Mouse (Mus musculus) heart, adult 2 months (tissue): Measurements from ENCODE around the gene Mmab. TPM values are rescaled to one million over a fixed set of nuclear protein-coding genes. Genes with fewer than 3 reads are reported as not detected.

Experiments used
- DNase-seq, 2 experiments: peaks; one replicate each; pipeline ENCODE4 v3.0.0; 2021
- H3K27ac ChIP-seq: fragments of 200-600 bp; 2 replicates; pipeline ENCODE4 v1.8.1; 2022
- H3K27me3 ChIP-seq: fragments of 200-500 bp; 2 replicates; pipeline ENCODE4 v1.6.1; 2012; ENCODE audit warnings: mild to moderate bottlenecking, low read length, inconsistent platforms, mixed read lengths; ENCODE audit not compliant: control insufficient read depth, insufficient read depth
- H3K36me3 ChIP-seq: fragments of 200-500 bp; 2 replicates; pipeline ENCODE4 v1.6.1; 2012; ENCODE audit warnings: low read length, inconsistent platforms; ENCODE audit not compliant: control insufficient read depth, insufficient read depth
- H3K4me1 ChIP-seq: fragments of 200-500 bp; 2 replicates; pipeline ENCODE4 v1.6.1; 2011; ENCODE audit warnings: low read length; ENCODE audit not compliant: control insufficient read depth, insufficient read depth
- H3K4me3 ChIP-seq: fragments of 200-600 bp; 2 replicates; pipeline ENCODE4 v1.8.1; 2022
- H3K79me2 ChIP-seq: fragments of 200-500 bp; replicated peaks from 2 replicates; pipeline ENCODE4 v1.6.1; 2012; ENCODE audit warnings: mild to moderate bottlenecking, inconsistent platforms, low read length, moderate library complexity, mixed read lengths; ENCODE audit not compliant: control insufficient read depth, insufficient read depth
- H3K9ac ChIP-seq: fragments of 200-500 bp; 2 replicates; pipeline ENCODE4 v1.6.1; 2012; ENCODE audit warnings: low read depth, mild to moderate bottlenecking, control low read depth, inconsistent platforms, low read length, mixed read lengths
- CTCF ChIP-seq: fragments of 200-600 bp; IDR thresholded peaks from 2 replicates; pipeline ENCODE4 v1.8.1; 2022; ENCODE audit warnings: antibody characterized with exemption, mild to moderate bottlenecking, moderate library complexity
- EP300 ChIP-seq: fragments of 200-500 bp; IDR thresholded peaks from 2 replicates; pipeline ENCODE4 v1.6.1; 2011; ENCODE audit warnings: low read depth, low read length, control low read depth; ENCODE audit not compliant: insufficient read depth
- POLR2A ChIP-seq: fragments of 200-500 bp; IDR thresholded peaks from 2 replicates; pipeline ENCODE4 v1.6.1; 2011; ENCODE audit warnings: mild to moderate bottlenecking, low read depth, low read length, control low read depth; ENCODE audit not compliant: insufficient read depth
- WGBS: fragments of 180-500 bp; shearing (Covaris S2); methylation state at CpG from one replicate; pipeline ENCODE4 v1.1.7; 2018; 5-methylcytosine and 5-hydroxymethylcytosine counted together
- intact Hi-C: fragments of 180-260 bp; cut with DNase I; formaldehyde crosslinking; loops from one replicate; pipeline ENCODE4 v1.15.1; 2025
- long read RNA-seq: library from polyadenylated mRNA; stranded (forward); transcript quantifications from one replicate; pipeline ENCODE4 v2.0.0, GENCODE M21; 2021
- polyA plus RNA-seq: library from polyadenylated mRNA; depleted of rRNA; stranded (reverse); fragments of >200 nt; gene quantifications from 2 replicates; pipeline ENCODE4 v1.2.3, GENCODE M21; 2012; rRNA removed
- total RNA-seq, 2 experiments: library from RNA; stranded (reverse); gene quantifications; 2 replicates each; pipeline ENCODE4 v1.2.3; 2021

Mmab gene
- 10 to 100 TPM; 19.4 to 21.0 TPM for total RNA-seq
- polyA plus RNA-seq = 24.7 and 28.2 TPM in 2 replicates
- long read RNA-seq, transcript Mmab-201 (9 exons, 3,020 nt) = major isoform, 49 of 57 reads
- long read RNA-seq, partial matches to known transcripts = 0 of 57 reads
- long read RNA-seq, other reads (novel, unspliced or antisense) = 7 of 57 reads

GRCm38 (mm10) chr5:114443566-114444367 lies at the start of gene Mmab, which contains the start of gene Mvk:
Gene Mmab, minus strand, starts transcription at chr5:114444060.
Gene Mvk, plus strand, starts transcription at chr5:114444269.
- Histone ChIP-seq H3K9ac (peak within 1 kb of the TSS; percentile 76), H3K4me3 (peak within 1 kb of the TSS; percentile 78), H3K79me2 (no peaks in the 10 kb centered on the region), H3K4me1 (peaks cover 2% of the 10 kb centered on the region; the same call in 1 of the 2 replicates), H3K27me3 (no peaks in the 10 kb centered on the region), H3K27ac (peak within 1 kb of the TSS; percentile 75), H3K36me3 (no peaks in the 10 kb centered on the region)
- WGBS = 2% methylated on average over 43 of the region's 43 CpGs
- intact Hi-C loops = loop anchor here (5.0 kb wide), 1 partner anchor 671 kb away; the partner anchor contains the start of genes Iscu and Sart3
- peak; percentile 98 to 99 for DNase-seq
- no peak for TF ChIP-seq CTCF
- peak; percentile 70 for TF ChIP-seq POLR2A
- TF ChIP-seq EP300 = no peak

GRCm38 (mm10) chr5:114490241-114490640 lies 46.4 kb upstream of the Mmab start:
- intact Hi-C loops = no loop called here
- H3K27ac ChIP-seq = no peak overlapping the region
- H3K4me1 ChIP-seq = no peaks in the 10 kb centered on the region
- WGBS = 89% methylated on average over 8 of the region's 8 CpGs
- no peak overlapping the region for H3K4me3 ChIP-seq
- no peak for DNase-seq
- no peaks in the 10 kb centered on the region for H3K27me3 ChIP-seq
- H3K79me2 ChIP-seq = no peaks in the 10 kb centered on the region
- no peaks in the 10 kb centered on the region for H3K36me3 ChIP-seq
- no peak overlapping the region for H3K9ac ChIP-seq
- TF ChIP-seq CTCF (no peak), EP300 (no peak), POLR2A (no peak)

GRCm38 (mm10) chr5:114489570-114489969 lies 45.7 kb upstream of the Mmab start:
- Histone ChIP-seq H3K9ac (no peak overlapping the region), H3K36me3 (no peaks in the 10 kb centered on the region), H3K4me3 (no peak overlapping the region), H3K27ac (no peak overlapping the region), H3K4me1 (no peaks in the 10 kb centered on the region), H3K79me2 (no peaks in the 10 kb centered on the region), H3K27me3 (no peaks in the 10 kb centered on the region)
- intact Hi-C loops = no loop called here
- DNase-seq = no peak
- 72% methylated on average over 6 of the region's 6 CpGs for WGBS
- TF ChIP-seq POLR2A (no peak), EP300 (no peak)

GRCm38 (mm10) chr5:114485685-114486084 lies 41.8 kb upstream of the Mmab start:
- H3K4me1 ChIP-seq = no peaks in the 10 kb centered on the region
- H3K9ac ChIP-seq = no peak overlapping the region
- no peaks in the 10 kb centered on the region for H3K27me3 ChIP-seq
- no peak overlapping the region for H3K4me3 ChIP-seq
- no peak overlapping the region for H3K27ac ChIP-seq
- H3K36me3 ChIP-seq = no peaks in the 10 kb centered on the region
- no peak for DNase-seq
- WGBS = 60% methylated on average over 14 of the region's 14 CpGs
- no peaks in the 10 kb centered on the region for H3K79me2 ChIP-seq
- TF ChIP-seq POLR2A = no peak
- TF ChIP-seq CTCF = no peak
- no peak for TF ChIP-seq EP300
- intact Hi-C loops = no loop called here

- H3K79me2 ChIP-seq = no peaks in the 10 kb centered on the region
- TF ChIP-seq POLR2A (no peak), EP300 (no peak), CTCF (no peak)
- H3K27ac ChIP-seq = no peak overlapping the region
- no peaks in the 10 kb centered on the region for H3K36me3 ChIP-seq
- intact Hi-C loops = no loop called here
- 37% methylated on average over 14 of the region's 14 CpGs for WGBS
- H3K4me3 ChIP-seq = no peak overlapping the region
- no peak overlapping the region for H3K9ac ChIP-seq
- no peaks in the 10 kb centered on the region for H3K27me3 ChIP-seq
- no peak for DNase-seq
- H3K4me1 ChIP-seq = no peaks in the 10 kb centered on the region
Observed at GRCm38 (mm10) chr5:114482587-114483011, 38.7 kb upstream of the Mmab start.

- TF ChIP-seq CTCF = no peak
- TF ChIP-seq EP300 = no peak
- TF ChIP-seq POLR2A = no peak
- Histone ChIP-seq H3K4me3 (no peak overlapping the region), H3K36me3 (no peaks in the 10 kb centered on the region), H3K9ac (no peak overlapping the region), H3K27me3 (no peaks in the 10 kb centered on the region; the same call in 1 of the 2 replicates), H3K4me1 (no peaks in the 10 kb centered on the region), H3K79me2 (no peaks in the 10 kb centered on the region), H3K27ac (no peak overlapping the region)
- WGBS = 91% methylated on average over 12 of the region's 12 CpGs
- no peak for DNase-seq
- intact Hi-C loops = no loop called here
Observed at GRCm38 (mm10) chr5:114478267-114478666, 34.4 kb upstream of the Mmab start.
